Mouse (Mus musculus): ENCODE data around the gene Rhobtb1. TPM values are rescaled to one million over a fixed set of nuclear protein-coding genes. Genes with fewer than 3 reads are reported as not detected.

Gene Rhobtb1
- 11.3 and 13.5 TPM in 2 replicates for polyA plus RNA-seq (2015; fragmentation: Nextera tagmentation; extraction: Ambion mirVana)

DNA sequence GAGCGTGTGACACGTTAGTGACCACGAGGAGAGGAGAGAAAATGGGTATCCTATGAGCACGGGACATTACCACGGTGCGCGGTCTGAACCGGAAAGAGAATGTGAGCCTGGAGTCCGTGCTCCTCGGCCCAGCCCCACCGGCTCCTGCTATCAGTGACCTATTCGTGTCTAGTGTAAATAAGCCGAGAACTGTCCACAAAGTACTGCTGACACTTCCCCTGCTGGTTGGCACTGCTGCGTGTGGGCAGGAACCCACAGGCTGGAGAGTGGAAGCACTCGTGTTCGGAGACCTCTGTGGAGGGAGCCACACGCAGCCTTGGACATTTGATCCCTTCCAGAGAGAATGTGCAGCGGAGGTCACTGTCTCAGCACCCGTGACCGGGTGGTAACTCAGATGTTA, at the start of gene Rhobtb1:
Gene Rhobtb1, plus strand, starts transcription at position 390 of the 400 bp plus-strand sequence.
- Histone ChIP-seq H3K27me3 (replicated peaks; ENCODE audit: control insufficient read depth, insufficient read depth, low read length) (no peaks in the 10 kb centered on the region), H3K4me2 (ENCODE audit: low read depth, low read length) (no peak within 1 kb of the TSS; the same call in 1 of the 2 replicates), H3K4me3 (ENCODE audit: low read length) (no peak within 1 kb of the TSS), H3K36me3 (ENCODE audit: control insufficient read depth, insufficient read depth, low read length) (no peaks in the 10 kb centered on the region), H3K9me3 (ENCODE audit: control insufficient read depth, low read length) (no peaks in the 10 kb centered on the region), H3K27ac (ENCODE audit: low read length) (no peak within 1 kb of the TSS), H3K9ac (ENCODE audit: low read depth, low read length) (no peak within 1 kb of the TSS), H3K4me1 (ENCODE audit: control insufficient read depth, insufficient read depth, low read length) (peaks cover 3% of the 10 kb centered on the region; the same call in 1 of the 2 replicates)
- WGBS, result 50% methylated on average over 20 of the region's 20 CpGs
- ATAC-seq, result peak; percentile 70; the same call in 1 of the 2 replicates

DNA sequence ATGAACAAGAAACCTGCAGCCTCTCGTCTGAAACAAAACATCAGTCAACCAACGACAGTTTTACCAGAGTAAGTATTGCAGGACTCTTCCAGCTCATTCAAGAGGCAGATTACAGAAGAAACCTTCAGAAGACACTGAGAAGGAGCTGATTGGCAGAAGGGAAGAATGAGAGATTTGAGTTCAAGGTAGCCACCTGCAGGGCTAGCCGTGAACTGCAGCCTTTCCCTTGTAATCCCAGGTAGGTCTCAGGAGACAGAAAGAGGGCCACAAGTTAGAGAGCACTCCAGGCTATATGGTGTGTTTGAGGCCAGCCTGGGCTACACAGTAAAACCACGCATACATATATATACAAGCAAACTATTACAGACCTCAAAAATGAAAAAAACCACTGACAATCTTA, 49.2 kb upstream of the Rhobtb1 start:
- 72% methylated on average over 4 of the region's 4 CpGs for WGBS
- no peak overlapping the region for H3K9ac ChIP-seq (ENCODE audit: low read depth, low read length)
- H3K4me2 ChIP-seq (ENCODE audit: low read depth, low read length), result no peak overlapping the region
- no peaks in the 10 kb centered on the region for H3K36me3 ChIP-seq (ENCODE audit: control insufficient read depth, insufficient read depth, low read length)
- no peaks in the 10 kb centered on the region for H3K4me1 ChIP-seq (ENCODE audit: control insufficient read depth, insufficient read depth, low read length)
- H3K9me3 ChIP-seq (ENCODE audit: control insufficient read depth, low read length), result peaks cover 5% of the 10 kb centered on the region; the same call in 1 of the 2 replicates
- no peak overlapping the region for H3K4me3 ChIP-seq (ENCODE audit: low read length)
- no peak overlapping the region for H3K27ac ChIP-seq (ENCODE audit: low read length)
- no peak for ATAC-seq
- H3K27me3 ChIP-seq (replicated peaks; ENCODE audit: control insufficient read depth, insufficient read depth, low read length), result no peaks in the 10 kb centered on the region

DNA sequence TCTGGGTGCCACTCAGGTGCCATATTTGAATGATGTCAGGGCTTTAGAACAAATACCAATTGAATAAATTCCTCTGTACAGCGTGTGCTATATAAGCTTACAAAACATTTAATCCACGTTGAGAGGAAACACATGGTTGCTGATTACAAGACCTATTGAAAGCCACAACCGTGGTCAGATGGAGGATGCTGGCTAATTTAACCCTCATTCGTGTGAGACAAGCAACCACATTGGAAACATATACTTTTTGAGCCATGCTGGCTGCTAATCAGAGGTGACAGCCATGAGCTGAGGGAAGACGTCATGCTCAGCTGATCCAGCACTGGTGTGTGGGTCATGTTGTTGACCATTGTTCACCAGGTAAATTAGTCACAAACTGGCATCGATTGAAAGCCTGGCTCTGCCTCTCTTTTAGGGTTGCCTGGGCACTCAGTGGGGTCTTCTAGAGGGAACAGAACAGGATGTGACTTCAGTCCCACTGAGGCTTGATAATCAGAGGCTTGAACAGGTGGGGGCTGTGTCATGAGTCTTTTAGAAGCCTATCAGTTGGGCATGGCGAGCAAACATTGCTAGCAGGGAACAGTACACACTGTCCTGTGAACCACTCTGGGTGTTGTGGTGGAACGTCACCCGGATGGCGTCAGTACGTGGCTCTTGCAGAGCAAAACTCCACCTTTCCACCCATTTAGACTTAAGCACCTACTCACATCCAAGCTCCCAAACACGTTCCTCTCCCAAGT, 46.9 kb upstream of the Rhobtb1 start:
- H3K9me3 ChIP-seq (ENCODE audit: control insufficient read depth, low read length), result no peaks in the 10 kb centered on the region
- H3K9ac ChIP-seq (ENCODE audit: low read depth, low read length), result no peak overlapping the region
- 77% methylated on average over 12 of the region's 12 CpGs for WGBS
- H3K4me1 ChIP-seq (ENCODE audit: control insufficient read depth, insufficient read depth, low read length), result 0 out of 2 replicates have a peak, but pooled peaks cover 2% of the 10 kb centered on the region
- no peaks in the 10 kb centered on the region for H3K27me3 ChIP-seq (replicated peaks; ENCODE audit: control insufficient read depth, insufficient read depth, low read length)
- no peak overlapping the region for H3K27ac ChIP-seq (ENCODE audit: low read length)
- no peak for ATAC-seq
- H3K4me3 ChIP-seq (ENCODE audit: low read length), result no peak overlapping the region
- no peak overlapping the region for H3K4me2 ChIP-seq (ENCODE audit: low read depth, low read length)
- H3K36me3 ChIP-seq (ENCODE audit: control insufficient read depth, insufficient read depth, low read length), result no peaks in the 10 kb centered on the region

DNA sequence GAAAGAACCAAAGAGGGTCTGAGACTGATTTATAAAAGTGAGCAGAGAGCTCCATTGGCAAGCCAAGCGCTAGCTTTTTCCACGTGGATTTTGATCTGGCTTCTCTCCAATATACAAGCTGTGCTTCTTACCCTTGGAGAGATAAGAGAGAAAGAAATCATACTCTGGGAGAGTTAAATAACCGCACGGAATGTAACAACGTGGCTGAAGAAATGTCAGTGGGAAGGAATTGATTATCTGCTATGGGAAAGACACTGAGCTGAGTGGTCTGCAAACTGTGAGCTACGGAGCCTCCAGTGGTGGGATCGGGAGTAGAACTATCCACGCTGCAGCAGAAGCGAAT, 46.4 kb upstream of the Rhobtb1 start:
- no peak overlapping the region for H3K4me3 ChIP-seq (ENCODE audit: low read length)
- H3K36me3 ChIP-seq (ENCODE audit: control insufficient read depth, insufficient read depth, low read length), result no peaks in the 10 kb centered on the region
- H3K27me3 ChIP-seq (replicated peaks; ENCODE audit: control insufficient read depth, insufficient read depth, low read length), result no peaks in the 10 kb centered on the region
- H3K9me3 ChIP-seq (ENCODE audit: control insufficient read depth, low read length), result no peaks in the 10 kb centered on the region
- no peak overlapping the region for H3K27ac ChIP-seq (ENCODE audit: low read length)
- no peak for ATAC-seq
- no peak overlapping the region for H3K9ac ChIP-seq (ENCODE audit: low read depth, low read length)
- H3K4me1 ChIP-seq (ENCODE audit: control insufficient read depth, insufficient read depth, low read length), result 0 out of 2 replicates have a peak, but pooled peaks cover 2% of the 10 kb centered on the region
- no peak overlapping the region for H3K4me2 ChIP-seq (ENCODE audit: low read depth, low read length)
- 59% methylated on average over 9 of the region's 9 CpGs for WGBS

DNA sequence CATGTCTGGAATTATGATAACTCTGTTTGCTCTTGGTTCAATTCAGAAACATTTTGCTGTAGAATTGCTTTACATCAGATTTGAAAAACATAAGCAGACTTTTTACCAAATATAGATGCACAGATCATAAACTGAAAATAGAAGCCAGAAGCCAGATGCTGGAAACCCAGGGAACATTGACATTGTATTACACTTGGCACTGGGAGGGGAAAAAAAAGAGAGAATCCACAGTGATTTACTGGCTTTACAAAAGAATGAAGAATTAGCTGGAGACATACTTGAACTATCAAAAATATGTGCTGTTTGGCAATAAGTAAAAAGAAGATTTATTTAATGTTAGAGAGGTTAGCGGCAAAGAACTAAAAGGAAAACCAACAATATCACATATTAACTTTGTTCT, 44.4 kb upstream of the Rhobtb1 start:
- no peak for ATAC-seq
- H3K9me3 ChIP-seq (ENCODE audit: control insufficient read depth, low read length), result no peaks in the 10 kb centered on the region
- H3K4me2 ChIP-seq (ENCODE audit: low read depth, low read length), result no peak overlapping the region
- no peaks in the 10 kb centered on the region for H3K36me3 ChIP-seq (ENCODE audit: control insufficient read depth, insufficient read depth, low read length)
- no peak overlapping the region for H3K9ac ChIP-seq (ENCODE audit: low read depth, low read length)
- no peaks in the 10 kb centered on the region for H3K27me3 ChIP-seq (replicated peaks; ENCODE audit: control insufficient read depth, insufficient read depth, low read length)
- no peak overlapping the region for H3K27ac ChIP-seq (ENCODE audit: low read length)
- H3K4me1 ChIP-seq (ENCODE audit: control insufficient read depth, insufficient read depth, low read length), result 0 out of 2 replicates have a peak, but pooled peaks cover 2% of the 10 kb centered on the region
- WGBS, result 57% methylated on average over 1 of the region's 1 CpGs
- H3K4me3 ChIP-seq (ENCODE audit: low read length), result no peak overlapping the region

DNA sequence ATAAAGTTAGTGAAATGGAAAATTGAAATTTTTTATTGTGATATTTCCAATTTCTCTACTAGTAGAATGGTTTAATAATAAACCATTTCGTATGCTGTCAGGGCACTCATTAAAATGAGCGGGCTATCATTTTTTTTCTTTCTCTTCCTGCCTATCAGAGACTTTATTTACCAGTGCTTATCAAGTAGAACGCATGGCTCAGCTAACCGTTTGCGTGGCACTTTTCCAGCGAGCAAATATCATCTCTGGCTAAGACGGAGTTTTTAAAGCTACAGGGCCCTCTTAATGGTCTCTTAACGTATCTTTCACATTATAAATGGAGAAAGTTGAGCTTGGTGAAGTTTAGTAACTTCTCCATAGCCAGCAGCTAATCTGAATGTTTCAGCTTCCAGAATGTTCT, 44.0 kb upstream of the Rhobtb1 start:
- H3K9me3 ChIP-seq (ENCODE audit: control insufficient read depth, low read length), result no peaks in the 10 kb centered on the region
- H3K9ac ChIP-seq (ENCODE audit: low read depth, low read length), result no peak overlapping the region
- no peak overlapping the region for H3K4me3 ChIP-seq (ENCODE audit: low read length)
- ATAC-seq, result peak; percentile 56
- H3K36me3 ChIP-seq (ENCODE audit: control insufficient read depth, insufficient read depth, low read length), result no peaks in the 10 kb centered on the region
- H3K4me1 ChIP-seq (ENCODE audit: control insufficient read depth, insufficient read depth, low read length), result 0 out of 2 replicates have a peak, but pooled peaks cover 2% of the 10 kb centered on the region
- H3K27ac ChIP-seq (ENCODE audit: low read length), result 0 out of 2 replicates have a peak overlapping the region, but pooled peaks have one; percentile 24
- no peaks in the 10 kb centered on the region for H3K27me3 ChIP-seq (replicated peaks; ENCODE audit: control insufficient read depth, insufficient read depth, low read length)
- H3K4me2 ChIP-seq (ENCODE audit: low read depth, low read length), result no peak overlapping the region
- 16% methylated on average over 8 of the region's 8 CpGs for WGBS

DNA sequence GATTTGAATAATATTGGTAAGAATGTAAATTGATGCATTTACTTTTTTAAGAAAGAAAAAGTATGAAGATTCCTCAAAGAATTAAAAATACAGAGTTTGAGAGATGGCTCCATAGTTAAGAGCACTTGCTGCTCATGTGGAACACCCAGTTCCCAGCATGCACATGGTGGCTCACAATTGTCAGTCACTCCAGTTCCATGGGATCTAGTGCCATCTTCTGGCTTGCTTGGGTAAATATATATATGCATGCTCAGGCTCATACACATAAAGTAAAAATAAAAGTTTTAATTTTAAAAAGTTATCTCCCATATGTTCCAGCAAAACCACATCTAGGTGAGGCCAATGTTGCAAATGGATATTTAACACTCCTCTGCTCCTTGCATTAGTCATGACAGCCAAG, 36.9 kb upstream of the Rhobtb1 start:
- Histone ChIP-seq H3K4me3 (ENCODE audit: low read length) (no peak overlapping the region), H3K36me3 (ENCODE audit: control insufficient read depth, insufficient read depth, low read length) (no peaks in the 10 kb centered on the region), H3K9ac (ENCODE audit: low read depth, low read length) (no peak overlapping the region), H3K27ac (ENCODE audit: low read length) (no peak overlapping the region), H3K4me2 (ENCODE audit: low read depth, low read length) (no peak overlapping the region), H3K9me3 (ENCODE audit: control insufficient read depth, low read length) (no peaks in the 10 kb centered on the region), H3K4me1 (ENCODE audit: control insufficient read depth, insufficient read depth, low read length) (no peaks in the 10 kb centered on the region), H3K27me3 (replicated peaks; ENCODE audit: control insufficient read depth, insufficient read depth, low read length) (no peaks in the 10 kb centered on the region)
- ATAC-seq, result no peak

DNA sequence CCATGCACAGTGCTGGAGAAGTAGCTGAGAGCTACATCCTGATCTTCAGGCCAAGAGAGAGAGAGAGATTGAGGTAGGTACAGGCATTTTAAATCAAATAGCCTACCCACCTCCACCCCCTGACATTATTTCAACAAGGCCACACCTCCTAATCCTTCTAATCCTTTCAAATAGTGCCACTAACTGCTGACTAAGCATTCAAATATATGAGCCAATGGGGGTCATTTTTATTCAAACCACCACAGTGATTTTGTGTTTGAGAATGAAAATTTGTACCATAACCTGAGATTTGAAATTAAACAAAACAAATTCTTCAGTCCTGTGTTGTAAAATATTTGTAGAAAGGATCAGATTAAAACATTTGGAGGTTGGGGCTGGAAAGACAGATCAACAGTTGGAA, 33.2 kb upstream of the Rhobtb1 start:
- no peak overlapping the region for H3K27ac ChIP-seq (ENCODE audit: low read length)
- no peaks in the 10 kb centered on the region for H3K4me1 ChIP-seq (ENCODE audit: control insufficient read depth, insufficient read depth, low read length)
- H3K4me2 ChIP-seq (ENCODE audit: low read depth, low read length), result no peak overlapping the region
- H3K9ac ChIP-seq (ENCODE audit: low read depth, low read length), result no peak overlapping the region
- ATAC-seq, result no peak
- no peaks in the 10 kb centered on the region for H3K9me3 ChIP-seq (ENCODE audit: control insufficient read depth, low read length)
- no peaks in the 10 kb centered on the region for H3K27me3 ChIP-seq (replicated peaks; ENCODE audit: control insufficient read depth, insufficient read depth, low read length)
- no peaks in the 10 kb centered on the region for H3K36me3 ChIP-seq (ENCODE audit: control insufficient read depth, insufficient read depth, low read length)
- H3K4me3 ChIP-seq (ENCODE audit: low read length), result no peak overlapping the region

DNA sequence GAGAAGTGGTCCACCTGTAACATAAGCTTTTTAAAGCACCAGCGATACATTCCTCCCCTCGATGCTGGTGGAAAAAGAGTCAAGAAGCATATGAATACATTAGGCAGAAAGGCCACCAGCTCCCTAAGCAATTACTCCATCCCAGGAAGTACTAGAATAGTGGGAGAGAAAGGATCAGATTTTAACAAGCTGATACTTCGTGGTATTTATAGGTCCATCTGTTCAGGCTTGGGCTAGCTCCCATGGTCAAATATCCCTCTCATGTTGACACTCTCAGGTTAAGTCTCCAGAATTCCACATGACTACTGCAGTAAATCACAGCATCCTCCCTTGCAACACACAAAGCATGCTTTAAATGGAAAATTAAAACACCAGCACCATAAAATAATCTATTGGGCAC, 32.3 kb upstream of the Rhobtb1 start:
- no peak overlapping the region for H3K4me2 ChIP-seq (ENCODE audit: low read depth, low read length)
- no peak overlapping the region for H3K4me3 ChIP-seq (ENCODE audit: low read length)
- H3K9ac ChIP-seq (ENCODE audit: low read depth, low read length), result no peak overlapping the region
- no peak for ATAC-seq
- H3K36me3 ChIP-seq (ENCODE audit: control insufficient read depth, insufficient read depth, low read length), result no peaks in the 10 kb centered on the region
- no peaks in the 10 kb centered on the region for H3K4me1 ChIP-seq (ENCODE audit: control insufficient read depth, insufficient read depth, low read length)
- H3K27me3 ChIP-seq (replicated peaks; ENCODE audit: control insufficient read depth, insufficient read depth, low read length), result no peaks in the 10 kb centered on the region
- WGBS, result 69% methylated on average over 3 of the region's 3 CpGs
- no peaks in the 10 kb centered on the region for H3K9me3 ChIP-seq (ENCODE audit: control insufficient read depth, low read length)
- H3K27ac ChIP-seq (ENCODE audit: low read length), result no peak overlapping the region

DNA sequence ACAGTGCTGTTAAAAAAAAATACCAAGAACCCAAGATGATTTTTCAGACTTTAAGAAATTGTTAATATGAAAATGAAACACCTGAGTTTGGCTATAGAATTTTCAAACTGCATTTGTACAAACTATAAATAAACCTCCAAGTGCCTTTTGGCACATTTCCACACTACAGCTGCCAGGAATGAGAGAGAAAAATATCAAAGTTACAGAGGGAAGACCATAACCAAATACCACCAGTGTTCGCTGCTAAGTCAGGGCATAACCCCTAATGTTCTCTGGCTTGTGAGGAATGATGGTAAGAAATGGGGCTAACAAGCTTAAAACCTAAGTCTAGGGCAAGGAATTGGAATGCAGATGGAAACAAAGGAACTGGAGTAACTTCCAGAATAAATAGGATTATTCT, 31.8 kb upstream of the Rhobtb1 start:
- Histone ChIP-seq H3K27ac (ENCODE audit: low read length) (no peak overlapping the region), H3K9ac (ENCODE audit: low read depth, low read length) (no peak overlapping the region), H3K9me3 (ENCODE audit: control insufficient read depth, low read length) (no peaks in the 10 kb centered on the region), H3K4me3 (ENCODE audit: low read length) (no peak overlapping the region), H3K36me3 (ENCODE audit: control insufficient read depth, insufficient read depth, low read length) (no peaks in the 10 kb centered on the region), H3K4me2 (ENCODE audit: low read depth, low read length) (no peak overlapping the region), H3K27me3 (replicated peaks; ENCODE audit: control insufficient read depth, insufficient read depth, low read length) (no peaks in the 10 kb centered on the region), H3K4me1 (ENCODE audit: control insufficient read depth, insufficient read depth, low read length) (no peaks in the 10 kb centered on the region)
- ATAC-seq, result no peak
- 48% methylated on average over 1 of the region's 1 CpGs for WGBS
